Mouse (Mus musculus): Measurements from ENCODE around the gene Fam50a. TPM values are rescaled to one million over a fixed set of nuclear protein-coding genes. Genes with fewer than 3 reads are reported as not detected.
A peak's percentile ranks its signal among the peaks of the same experiment; 100 is the strongest.

Gene Fam50a
- polyA plus RNA-seq (2015; fragmentation: Nextera tagmentation; extraction: Ambion mirVana): 28.5 and 28.8 TPM in 2 replicates

GRCm38 (mm10) chrX:74312540-74313464, at the start of gene Fam50a:
Gene Fam50a, plus strand, starts transcription at chrX:74313033.
- Histone ChIP-seq H3K9ac (peak within 1 kb of the TSS; percentile 74), H3K36me3 (replicated peaks) (peaks cover 42% of the 10 kb centered on the region), H3K9me3 (replicated peaks) (no peaks in the 10 kb centered on the region), H3K4me3 (replicated peaks) (peak within 1 kb of the TSS; percentile 71), H3K27me3 (no peaks in the 10 kb centered on the region), H3K4me1 (replicated peaks) (peaks cover 20% of the 10 kb centered on the region), H3K27ac (replicated peaks) (peak within 1 kb of the TSS; percentile 82), H3K4me2 (peak within 1 kb of the TSS; percentile 87)
- ATAC-seq (ENCODE audit: insufficient read depth): peak; percentile 95
- WGBS (ENCODE audit: insufficient replicate concordance): 10% methylated on average over 57 of the region's 59 CpGs

GRCm38 (mm10) chrX:74269736-74270061, 43.1 kb upstream of the Fam50a start:
- WGBS (ENCODE audit: insufficient replicate concordance): 32% methylated on average over 3 of the region's 3 CpGs
- Histone ChIP-seq H3K9me3 (replicated peaks) (no peaks in the 10 kb centered on the region), H3K27ac (replicated peaks) (peak overlapping the region; percentile 92), H3K27me3 (no peaks in the 10 kb centered on the region), H3K4me2 (peak overlapping the region; percentile 80), H3K4me1 (replicated peaks) (peaks cover 10% of the 10 kb centered on the region; the same call in 1 of the 2 replicates), H3K9ac (peak overlapping the region; percentile 54), H3K36me3 (replicated peaks) (peaks cover 14% of the 10 kb centered on the region), H3K4me3 (replicated peaks) (peak overlapping the region; percentile 67)
- ATAC-seq (ENCODE audit: insufficient read depth): peak; percentile 3; the same call in 1 of the 2 replicates

- peak; percentile 93 for ATAC-seq (ENCODE audit: insufficient read depth)
- H3K9ac ChIP-seq: peak within 1 kb of the TSS; percentile 60
- peaks cover 14% of the 10 kb centered on the region for H3K36me3 ChIP-seq (replicated peaks)
- H3K4me2 ChIP-seq: peak within 1 kb of the TSS; percentile 80
- peaks cover 10% of the 10 kb centered on the region; the same call in 1 of the 2 replicates for H3K4me1 ChIP-seq (replicated peaks)
- H3K9me3 ChIP-seq (replicated peaks): no peaks in the 10 kb centered on the region
- H3K27me3 ChIP-seq: no peaks in the 10 kb centered on the region
- H3K27ac ChIP-seq (replicated peaks): peak within 1 kb of the TSS; percentile 92
- H3K4me3 ChIP-seq (replicated peaks): peak within 1 kb of the TSS; percentile 67
- 15% methylated on average over 42 of the region's 42 CpGs for WGBS (ENCODE audit: insufficient replicate concordance)
Observed at GRCm38 (mm10) chrX:74270062-74270901, 42.6 kb upstream of the Fam50a start, which contains the start of gene Rpl10. Gene Rpl10, plus strand, starts transcription at chrX:74270812.

- Histone ChIP-seq H3K4me1 (replicated peaks) (peaks cover 10% of the 10 kb centered on the region; the same call in 1 of the 2 replicates), H3K27ac (replicated peaks) (peak overlapping the region; percentile 68), H3K27me3 (no peaks in the 10 kb centered on the region), H3K9ac (peak overlapping the region; percentile 60), H3K36me3 (replicated peaks) (peaks cover 14% of the 10 kb centered on the region), H3K9me3 (replicated peaks) (no peaks in the 10 kb centered on the region), H3K4me3 (replicated peaks) (peak overlapping the region; percentile 67), H3K4me2 (peak overlapping the region; percentile 72)
- ATAC-seq (ENCODE audit: insufficient read depth): no peak
- WGBS (ENCODE audit: insufficient replicate concordance): 16% methylated on average over 27 of the region's 27 CpGs
Observed at GRCm38 (mm10) chrX:74270902-74271551, 41.8 kb upstream of the Fam50a start.

GRCm38 (mm10) chrX:74273422-74274322, 39.2 kb upstream of the Fam50a start:
- H3K9me3 ChIP-seq (replicated peaks): no peaks in the 10 kb centered on the region
- no peak overlapping the region for H3K9ac ChIP-seq
- no peak overlapping the region for H3K4me2 ChIP-seq
- H3K27me3 ChIP-seq: no peaks in the 10 kb centered on the region
- peaks cover 15% of the 10 kb centered on the region; the same call in 1 of the 2 replicates for H3K4me1 ChIP-seq (replicated peaks)
- H3K4me3 ChIP-seq (replicated peaks): no peak overlapping the region
- no peak for ATAC-seq (ENCODE audit: insufficient read depth)
- peaks cover 21% of the 10 kb centered on the region for H3K36me3 ChIP-seq (replicated peaks)
- peak overlapping the region; percentile 24; the same call in 1 of the 2 replicates for H3K27ac ChIP-seq (replicated peaks)
- 19% methylated on average over 10 of the region's 10 CpGs for WGBS (ENCODE audit: insufficient replicate concordance)

- Histone ChIP-seq H3K27ac (replicated peaks) (no peak overlapping the region), H3K9ac (no peak overlapping the region), H3K36me3 (replicated peaks) (peaks cover 15% of the 10 kb centered on the region; the same call in 1 of the 2 replicates), H3K4me2 (no peak overlapping the region), H3K9me3 (replicated peaks) (no peaks in the 10 kb centered on the region), H3K4me1 (replicated peaks) (peaks cover 24% of the 10 kb centered on the region; the same call in 1 of the 2 replicates), H3K27me3 (no peaks in the 10 kb centered on the region), H3K4me3 (replicated peaks) (no peak overlapping the region)
- WGBS (ENCODE audit: insufficient replicate concordance): 58% methylated on average over 8 of the region's 8 CpGs
- no peak for ATAC-seq (ENCODE audit: insufficient read depth)
Observed at GRCm38 (mm10) chrX:74277916-74278315, 34.9 kb upstream of the Fam50a start.

GRCm38 (mm10) chrX:74281041-74281731, 31.6 kb upstream of the Fam50a start:
- H3K4me1 ChIP-seq (replicated peaks): peaks cover 35% of the 10 kb centered on the region

GRCm38 (mm10) chrX:74281732-74282394, 31.0 kb upstream of the Fam50a start, which contains the start of the genes Taz and Dnase1l1:
Gene Taz, plus strand, starts transcription at chrX:74281912.
Gene Dnase1l1, minus strand, starts transcription at chrX:74282337.
- no peaks in the 10 kb centered on the region for H3K9me3 ChIP-seq (replicated peaks)
- ATAC-seq (ENCODE audit: insufficient read depth): peak; percentile 95
- peak within 1 kb of the TSS; percentile 74 for H3K9ac ChIP-seq
- H3K4me3 ChIP-seq (replicated peaks): peak within 1 kb of the TSS; percentile 66
- 17% methylated on average over 16 of the region's 16 CpGs for WGBS (ENCODE audit: insufficient replicate concordance)
- peak within 1 kb of the TSS; percentile 83 for H3K4me2 ChIP-seq
- peak within 1 kb of the TSS; percentile 95 for H3K27ac ChIP-seq (replicated peaks)
- peaks cover 35% of the 10 kb centered on the region for H3K4me1 ChIP-seq (replicated peaks)
- 0 out of 2 replicates have a peak, but pooled peaks cover under 1% of the 10 kb centered on the region for H3K36me3 ChIP-seq (replicated peaks)
- H3K27me3 ChIP-seq: no peaks in the 10 kb centered on the region

More at GRCm38 (mm10) chrX:74281041-74281731, 31.6 kb upstream of the Fam50a start:
- Histone ChIP-seq H3K4me2 (peak overlapping the region; percentile 83), H3K27ac (replicated peaks) (peak overlapping the region; percentile 95), H3K36me3 (replicated peaks) (0 out of 2 replicates have a peak, but pooled peaks cover 7% of the 10 kb centered on the region), H3K9me3 (replicated peaks) (no peaks in the 10 kb centered on the region), H3K9ac (peak overlapping the region; percentile 64), H3K4me3 (replicated peaks) (peak overlapping the region; percentile 66), H3K27me3 (no peaks in the 10 kb centered on the region)
- 0 out of 2 replicates have a peak, but pooled peaks have one; percentile 3 for ATAC-seq (ENCODE audit: insufficient read depth)
- WGBS (ENCODE audit: insufficient replicate concordance): 16% methylated on average over 14 of the region's 14 CpGs
